Comparison of ENCODE assay signal across 26 mouse cellular contexts in genomic region chr16:95415372-95415771, GRCm38 (mm10).
"Had no signal": no experiment of that assay in that cellular context is flagged by ENCODE, and none has a peak within 500 bp of the region (broad histone marks: within the 10 kb centered on the region; RNA-seq: fewer than 3 reads in every experiment).

No protein-coding gene starts in this region.

- H3K27ac ChIP-seq: heart, adult 2 months; heart, embryonic 13.5 days; heart, embryonic 15.5 days; hindbrain, embryonic 13.5 days; hindbrain, embryonic 15.5 days; hindbrain, postnatal 0 days; left cerebral cortex, adult 2 months; limb, embryonic 10.5 days; limb, embryonic 12.5 days; liver, embryonic 13.5 days; liver, embryonic 15.5 days had no signal

- H3K27me3 ChIP-seq: heart, embryonic 13.5 days; heart, embryonic 15.5 days; hindbrain, embryonic 13.5 days; hindbrain, embryonic 15.5 days; limb, embryonic 12.5 days; liver, embryonic 13.5 days; liver, embryonic 15.5 days had no signal

- H3K4me2 ChIP-seq: heart, embryonic 11.5 days; heart, embryonic 13.5 days; heart, embryonic 15.5 days; hindbrain, embryonic 13.5 days; hindbrain, embryonic 15.5 days; limb, embryonic 12.5 days; liver, embryonic 11.5 days; liver, embryonic 13.5 days; liver, embryonic 15.5 days had no signal

- H3K36me3 ChIP-seq: heart, embryonic 13.5 days; heart, embryonic 15.5 days; hindbrain, embryonic 13.5 days; hindbrain, embryonic 15.5 days; limb, embryonic 10.5 days; limb, embryonic 12.5 days; liver, embryonic 13.5 days; liver, embryonic 15.5 days had no signal

- H3K4me3 ChIP-seq: heart, adult 2 months; heart, embryonic 13.5 days; heart, embryonic 15.5 days; hindbrain, embryonic 13.5 days; hindbrain, embryonic 15.5 days; left cerebral cortex, adult 2 months; limb, embryonic 10.5 days; limb, embryonic 12.5 days; liver, embryonic 13.5 days; liver, embryonic 15.5 days had no signal

- H3K4me1 ChIP-seq: heart, embryonic 15.5 days; hindbrain, embryonic 13.5 days; hindbrain, embryonic 15.5 days; liver, embryonic 13.5 days; liver, embryonic 15.5 days had no signal

- H3K9ac ChIP-seq: heart, embryonic 13.5 days; heart, embryonic 15.5 days; hindbrain, embryonic 13.5 days; hindbrain, embryonic 15.5 days; limb, embryonic 12.5 days; liver, embryonic 13.5 days; liver, embryonic 15.5 days had no signal

- DNase-seq: gastrocnemius, postnatal 14 days; gastrocnemius, postnatal 36 days; heart, adult 2 months; heart, postnatal 14 days; heart, postnatal 36 days; kidney, adult 11 months; kidney, adult 2 months; kidney, adult 9 months; kidney, postnatal 10 days; kidney, postnatal 25 days; kidney, postnatal 4 days; layer of hippocampus, adult 9-11 months; liver; liver, embryonic 13.5 days had no signal

- H3K9me3 ChIP-seq: heart, embryonic 13.5 days; heart, embryonic 15.5 days; hindbrain, embryonic 13.5 days; hindbrain, embryonic 15.5 days; limb, embryonic 10.5 days; limb, embryonic 12.5 days; liver, embryonic 13.5 days; liver, embryonic 15.5 days had no signal

- ATAC-seq: hindbrain, postnatal 0 days; intestine, embryonic 16.5 days had no signal
